Mouse (Mus musculus): Measurements from ENCODE around the gene Klhl23. TPM values are rescaled to one million over a fixed set of nuclear protein-coding genes. Genes with fewer than 3 reads are reported as not detected.
"Not testable (repeated sequence)": the region's sequence is repeated elsewhere in the genome, so short reads cannot be mapped to it uniquely, and the experiment has no call there.

The Klhl23 gene
- polyA plus RNA-seq, 1 experiment from 2014 or later = 29.2 TPM

- not testable (repeated sequence) for H3K36me3 ChIP-seq; H3K9ac ChIP-seq; H3K4me3 ChIP-seq; H3K4me1 ChIP-seq; H3K27me3 ChIP-seq; H3K9me3 ChIP-seq; ATAC-seq (ENCODE audit: low FRiP score, low read depth); H3K27ac ChIP-seq; H3K4me2 ChIP-seq (replicated peaks)
- WGBS = 77% methylated on average over 7 of the region's 7 CpGs
Observed at GRCm38 (mm10) chr2:69811349-69811748, 10.4 kb upstream of the Klhl23 start.

- H3K27me3 ChIP-seq = no peaks in the 10 kb centered on the region
- no peak overlapping the region for H3K4me2 ChIP-seq (replicated peaks)
- no peaks in the 10 kb centered on the region for H3K36me3 ChIP-seq
- H3K9me3 ChIP-seq = no peaks in the 10 kb centered on the region
- H3K9ac ChIP-seq = no peak overlapping the region
- no peak overlapping the region for H3K4me3 ChIP-seq
- no peak overlapping the region for H3K27ac ChIP-seq
- H3K4me1 ChIP-seq = peaks cover 2% of the 10 kb centered on the region
- ATAC-seq (ENCODE audit: low FRiP score, low read depth) = no peak
- WGBS = 78% methylated on average over 5 of the region's 5 CpGs
Observed at GRCm38 (mm10) chr2:69816575-69816974, 5.2 kb upstream of the Klhl23 start.

GRCm38 (mm10) chr2:69818350-69819085, 3.2 kb upstream of the Klhl23 start:
- no peaks in the 10 kb centered on the region for H3K36me3 ChIP-seq
- no peak overlapping the region for H3K4me2 ChIP-seq (replicated peaks)
- peaks cover 4% of the 10 kb centered on the region for H3K4me1 ChIP-seq
- H3K9ac ChIP-seq = no peak overlapping the region
- no peaks in the 10 kb centered on the region for H3K27me3 ChIP-seq
- WGBS = 76% methylated on average over 9 of the region's 9 CpGs
- H3K9me3 ChIP-seq = no peaks in the 10 kb centered on the region
- no peak overlapping the region for H3K4me3 ChIP-seq
- H3K27ac ChIP-seq = no peak overlapping the region
- ATAC-seq (ENCODE audit: low FRiP score, low read depth) = no peak

GRCm38 (mm10) chr2:69820201-69820600, 1.5 kb upstream of the Klhl23 start:
- Histone ChIP-seq H3K36me3 (peaks cover 7% of the 10 kb centered on the region; the same call in 1 of the 2 replicates), H3K27me3 (no peaks in the 10 kb centered on the region), H3K4me3 (no peak overlapping the region), H3K9ac (no peak overlapping the region), H3K27ac (no peak overlapping the region), H3K4me1 (peaks cover 15% of the 10 kb centered on the region), H3K9me3 (no peaks in the 10 kb centered on the region), H3K4me2 (replicated peaks) (no peak overlapping the region)
- no peak for ATAC-seq (ENCODE audit: low FRiP score, low read depth)
- 63% methylated on average over 1 of the region's 1 CpGs for WGBS

- H3K27ac ChIP-seq = peak overlapping the region; percentile 96
- peak overlapping the region; percentile 87 for H3K4me3 ChIP-seq
- peak overlapping the region; percentile 71 for H3K4me2 ChIP-seq (replicated peaks)
- peak overlapping the region; percentile 95 for H3K9ac ChIP-seq
- peaks cover 19% of the 10 kb centered on the region for H3K36me3 ChIP-seq
- under 1% methylated on average over 67 of the region's 80 CpGs for WGBS
- ATAC-seq (ENCODE audit: low FRiP score, low read depth) = peak; percentile 67
- peaks cover 15% of the 10 kb centered on the region for H3K4me1 ChIP-seq
- H3K9me3 ChIP-seq = no peaks in the 10 kb centered on the region
- no peaks in the 10 kb centered on the region for H3K27me3 ChIP-seq
Observed at GRCm38 (mm10) chr2:69822361-69823128, 801 bp downstream of the Klhl23 start.

GRCm38 (mm10) chr2:69823129-69823677, 1.5 kb downstream of the Klhl23 start:
- Histone ChIP-seq H3K9ac (peak overlapping the region; percentile 95), H3K4me1 (peaks cover 15% of the 10 kb centered on the region), H3K9me3 (no peaks in the 10 kb centered on the region), H3K4me3 (peak overlapping the region; percentile 87), H3K4me2 (replicated peaks) (peak overlapping the region; percentile 71), H3K27me3 (no peaks in the 10 kb centered on the region), H3K36me3 (peaks cover 22% of the 10 kb centered on the region), H3K27ac (peak overlapping the region; percentile 96)
- peak; percentile 79 for ATAC-seq (ENCODE audit: low FRiP score, low read depth)
- WGBS = 2% methylated on average over 45 of the region's 45 CpGs

- 90% methylated on average over 10 of the region's 10 CpGs for WGBS
- H3K9ac ChIP-seq = no peak overlapping the region
- peaks cover 45% of the 10 kb centered on the region for H3K36me3 ChIP-seq
- no peaks in the 10 kb centered on the region for H3K27me3 ChIP-seq
- H3K27ac ChIP-seq = no peak overlapping the region
- ATAC-seq (ENCODE audit: low FRiP score, low read depth) = no peak
- peaks cover 15% of the 10 kb centered on the region for H3K4me1 ChIP-seq
- H3K4me2 ChIP-seq (replicated peaks) = no peak overlapping the region
- no peak overlapping the region for H3K4me3 ChIP-seq
- H3K9me3 ChIP-seq = no peaks in the 10 kb centered on the region
Observed at GRCm38 (mm10) chr2:69825898-69826297, 4.2 kb downstream of the Klhl23 start.

- H3K27me3 ChIP-seq = no peaks in the 10 kb centered on the region
- no peak for ATAC-seq (ENCODE audit: low FRiP score, low read depth)
- 85% methylated on average over 2 of the region's 2 CpGs for WGBS
- no peaks in the 10 kb centered on the region for H3K9me3 ChIP-seq
- H3K4me2 ChIP-seq (replicated peaks) = no peak overlapping the region
- no peak overlapping the region for H3K4me3 ChIP-seq
- H3K9ac ChIP-seq = no peak overlapping the region
- H3K4me1 ChIP-seq = peaks cover 14% of the 10 kb centered on the region
- 0 out of 2 replicates have a peak overlapping the region, but pooled peaks have one; percentile 11 for H3K27ac ChIP-seq
- peaks cover 50% of the 10 kb centered on the region for H3K36me3 ChIP-seq
Observed at GRCm38 (mm10) chr2:69826380-69826779, 4.6 kb downstream of the Klhl23 start.

GRCm38 (mm10) chr2:69828031-69828430, 6.3 kb downstream of the Klhl23 start:
- no peak for ATAC-seq (ENCODE audit: low FRiP score, low read depth)
- H3K27ac ChIP-seq = no peak overlapping the region
- no peak overlapping the region for H3K4me2 ChIP-seq (replicated peaks)
- H3K4me3 ChIP-seq = no peak overlapping the region
- peaks cover 10% of the 10 kb centered on the region; the same call in 1 of the 2 replicates for H3K4me1 ChIP-seq
- H3K36me3 ChIP-seq = peaks cover 63% of the 10 kb centered on the region
- H3K9ac ChIP-seq = 0 out of 2 replicates have a peak overlapping the region, but pooled peaks have one; percentile 8
- WGBS = 31% methylated on average over 7 of the region's 7 CpGs
- no peaks in the 10 kb centered on the region for H3K27me3 ChIP-seq
- H3K9me3 ChIP-seq = no peaks in the 10 kb centered on the region

GRCm38 (mm10) chr2:69829680-69830079, 7.9 kb downstream of the Klhl23 start:
- 91% methylated on average over 2 of the region's 2 CpGs for WGBS
- H3K36me3 ChIP-seq = peaks cover 76% of the 10 kb centered on the region
- ATAC-seq (ENCODE audit: low FRiP score, low read depth) = no peak

GRCm38 (mm10) chr2:69830116-69830515, 8.4 kb downstream of the Klhl23 start:
- Histone ChIP-seq H3K27me3 (no peaks in the 10 kb centered on the region), H3K9me3 (no peaks in the 10 kb centered on the region), H3K27ac (no peak overlapping the region), H3K36me3 (peaks cover 75% of the 10 kb centered on the region), H3K9ac (no peak overlapping the region), H3K4me1 (no peaks in the 10 kb centered on the region), H3K4me2 (replicated peaks) (no peak overlapping the region), H3K4me3 (no peak overlapping the region)
- 85% methylated on average over 8 of the region's 8 CpGs for WGBS
- ATAC-seq (ENCODE audit: low FRiP score, low read depth) = no peak

More at GRCm38 (mm10) chr2:69829680-69830079, 7.9 kb downstream of the Klhl23 start:
- no peak overlapping the region for H3K27ac ChIP-seq
- no peak overlapping the region for H3K4me2 ChIP-seq (replicated peaks)
- no peak overlapping the region for H3K4me3 ChIP-seq
- H3K27me3 ChIP-seq = no peaks in the 10 kb centered on the region
- H3K4me1 ChIP-seq = no peaks in the 10 kb centered on the region
- H3K9ac ChIP-seq = no peak overlapping the region
- H3K9me3 ChIP-seq = no peaks in the 10 kb centered on the region
